Comparison of ENCODE assay signal across 9 mouse cellular contexts in the genomic region with DNA sequence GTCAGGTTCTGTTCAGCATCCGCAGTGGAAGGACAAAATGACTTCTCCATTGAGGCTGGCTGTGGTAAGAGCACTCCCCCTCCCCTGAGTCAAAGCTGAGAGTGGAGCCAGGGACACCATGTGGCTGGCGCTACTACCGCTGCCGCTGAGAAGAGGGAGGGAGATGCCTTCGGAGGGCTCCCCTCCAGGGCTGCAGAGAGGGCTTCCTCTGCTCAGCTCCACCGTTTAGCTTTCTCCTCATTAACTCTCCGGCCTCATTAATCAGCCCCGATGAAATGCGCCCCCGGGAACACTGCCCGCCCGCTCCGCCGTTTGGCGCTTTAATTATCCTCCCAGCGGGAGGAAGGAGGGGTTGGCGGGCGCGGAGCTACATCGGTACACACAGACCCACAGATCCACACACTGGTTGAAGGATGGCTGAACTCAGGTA. TPM values are rescaled to one million over a fixed set of nuclear protein-coding genes. Genes with fewer than 3 reads are reported as not detected.
DNase-seq lines count a peak whose midpoint lies in the region; ATAC-seq and TF ChIP-seq lines count a peak whose summit lies in the region.
"Had no signal": no experiment of that assay in that cellular context is flagged by ENCODE, and none has a peak within 500 bp of the region (broad histone marks: within the 10 kb centered on the region; RNA-seq: fewer than 3 reads in every experiment).

No protein-coding gene starts in this region.

- peak overlapping the region; percentile 29 for H3K9ac ChIP-seq in heart, embryonic 16.5 days (ENCODE audit: low read length)
- H3K9ac ChIP-seq in forebrain, embryonic 11.5 days (ENCODE audit: low read length) = peak overlapping the region; percentile 24; the same call in 1 of the 2 replicates
- peak overlapping the region; percentile 41 for H3K9ac ChIP-seq in midbrain, embryonic 14.5 days (replicated peaks; ENCODE audit: low read length)

- peak overlapping the region; percentile 75 for H3K4me2 ChIP-seq in heart, embryonic 16.5 days (ENCODE audit: low read depth, low read length)
- H3K4me2 ChIP-seq in forebrain, embryonic 11.5 days (ENCODE audit: low read depth, low read length, severe bottlenecking) = peak overlapping the region; percentile 41
- H3K4me2 ChIP-seq in midbrain, embryonic 14.5 days (ENCODE audit: low read length) = peak overlapping the region; percentile 53

- under 1% methylated on average over 19 of the region's 20 CpGs for WGBS in heart, embryonic 16.5 days
- WGBS in forebrain, embryonic 11.5 days = 1% methylated on average over 20 of the region's 20 CpGs
- WGBS in midbrain, embryonic 14.5 days = under 1% methylated on average over 20 of the region's 20 CpGs

- TF ChIP-seq POLR2A in brain, embryonic 14.5 days (IDR thresholded peaks at IDR 0.05; ENCODE audit: borderline replicate concordance, extremely low read depth, insufficient read depth, insufficient read length, poor library complexity, severe bottlenecking) = no peak

- no peaks in the 10 kb centered on the region for H3K9me3 ChIP-seq in heart, embryonic 16.5 days (replicated peaks; ENCODE audit: control insufficient read depth, low read length)
- no peaks in the 10 kb centered on the region for H3K9me3 ChIP-seq in forebrain, embryonic 11.5 days (ENCODE audit: control insufficient read depth, low read length)
- H3K9me3 ChIP-seq in midbrain, embryonic 14.5 days (ENCODE audit: control insufficient read depth, low read length) = no peaks in the 10 kb centered on the region
- H3K9me3 ChIP-seq: G1E had no signal

- no peaks in the 10 kb centered on the region for H3K36me3 ChIP-seq in heart, embryonic 16.5 days (ENCODE audit: control insufficient read depth, insufficient read depth)
- H3K36me3 ChIP-seq in forebrain, embryonic 11.5 days (ENCODE audit: control insufficient read depth, insufficient read depth, low read length) = no peaks in the 10 kb centered on the region
- no peaks in the 10 kb centered on the region for H3K36me3 ChIP-seq in midbrain, embryonic 14.5 days (ENCODE audit: control insufficient read depth, insufficient read depth, low read length)
- H3K36me3 ChIP-seq: G1E had no signal

- ATAC-seq in heart, embryonic 16.5 days (replicated peaks; ENCODE audit: extremely low read depth, insufficient read depth, low FRiP score) = no peak
- peak; percentile 75 for ATAC-seq in forebrain, embryonic 11.5 days (replicated peaks; ENCODE audit: low FRiP score)
- ATAC-seq in midbrain, embryonic 14.5 days (ENCODE audit: low FRiP score, low TSS enrichment) = peak; percentile 58
- no peak for ATAC-seq in erythroblast, adult 5-6 weeks (replicated peaks; ENCODE audit: low FRiP score, poor library complexity, severe bottlenecking)

- TF ChIP-seq CTCF in brain, embryonic 14.5 days (IDR thresholded peaks at IDR 0.05; ENCODE audit: borderline replicate concordance, extremely low read depth, insufficient read depth, insufficient read length) = no peak

- DNase-seq in heart, adult 9 months (ENCODE audit: low spot score in 2 of 2) = no peak
- peak; percentile 96 for DNase-seq in brain, embryonic 14.5 days (ENCODE audit: low read depth)
- DNase-seq in forebrain, embryonic 11.5 days (ENCODE audit: low spot score) = peak; percentile 87
- DNase-seq in layer of hippocampus, adult 18-20 months (ENCODE audit: low spot score in 2 of 2) = peak; percentile 54 to 71
- peak; percentile 82 for DNase-seq in midbrain, embryonic 14.5 days
- no peak for DNase-seq in c-Kit-positive CD71-positive TER-119-positive erythroid progenitor cells, embryonic 14.5 days (ENCODE audit: low spot score)

- peaks cover 17% of the 10 kb centered on the region for H3K4me1 ChIP-seq in heart, embryonic 16.5 days (ENCODE audit: control insufficient read depth, insufficient read depth, low read length)
- peaks cover 61% of the 10 kb centered on the region for H3K4me1 ChIP-seq in forebrain, embryonic 11.5 days (replicated peaks; ENCODE audit: control insufficient read depth, insufficient read depth, low read length)
- peaks cover 57% of the 10 kb centered on the region for H3K4me1 ChIP-seq in midbrain, embryonic 14.5 days (ENCODE audit: control insufficient read depth, insufficient read depth, low read length)

- no peak overlapping the region for H3K27ac ChIP-seq in heart, embryonic 16.5 days (ENCODE audit: low read length)
- H3K27ac ChIP-seq in forebrain, embryonic 11.5 days (ENCODE audit: low read depth, low read length) = peak overlapping the region; percentile 74
- peak overlapping the region; percentile 32 for H3K27ac ChIP-seq in midbrain, embryonic 14.5 days (replicated peaks; ENCODE audit: low read depth, low read length)

- H3K4me3 ChIP-seq in heart, embryonic 16.5 days (ENCODE audit: low read length) = peak overlapping the region; percentile 49
- 0 out of 2 replicates have a peak overlapping the region, but pooled peaks have one; percentile 6 for H3K4me3 ChIP-seq in forebrain, embryonic 11.5 days (ENCODE audit: low read depth, low read length)
- H3K4me3 ChIP-seq in midbrain, embryonic 14.5 days (replicated peaks; ENCODE audit: low read depth, low read length) = peak overlapping the region; percentile 26

- H3K27me3 ChIP-seq in heart, embryonic 16.5 days (ENCODE audit: control insufficient read depth, insufficient read depth, low read length) = peaks cover 87% of the 10 kb centered on the region
- H3K27me3 ChIP-seq in forebrain, embryonic 11.5 days (ENCODE audit: control insufficient read depth, insufficient read depth, low read length) = peaks cover 43% of the 10 kb centered on the region
- peaks cover 52% of the 10 kb centered on the region for H3K27me3 ChIP-seq in midbrain, embryonic 14.5 days (ENCODE audit: control insufficient read depth, insufficient read depth, low read length)

RNA-seq across cellular contexts. Expression of a gene that starts 23.4 kb away (rescaled TPM):
- not detected in 2 replicates for polyA plus RNA-seq in heart, embryonic 16.5 days (2015; fragmentation: Nextera tagmentation; extraction: Ambion mirVana)
- polyA plus RNA-seq in brain, embryonic 14.5 days (2012; rRNA removed) = 33.5 and 41.6 TPM in 2 replicates
- 19.5 and 19.6 TPM in 2 replicates for polyA plus RNA-seq in forebrain, embryonic 11.5 days (2014; fragmentation: Nextera tagmentation; extraction: Ambion mirVana)
- total RNA-seq in layer of hippocampus, adult 18-20 months (2021) = 1 to 10 TPM; 7.2 to 8.9 TPM
- polyA plus RNA-seq in midbrain, embryonic 14.5 days (2014; fragmentation: Nextera tagmentation; extraction: Ambion mirVana) = 8.9 and 13.3 TPM in 2 replicates
- total RNA-seq in erythroblast, adult 5-6 weeks (2015; ENCODE audit: low replicate concordance) = not detected in 2 replicates
- not detected in 2 replicates for total RNA-seq in erythroblast, adult 5-6 weeks (2017; ENCODE audit: low replicate concordance)

RNA-seq across cellular contexts. Expression of a gene that starts 32.6 kb away (rescaled TPM):
- 11.1 and 11.4 TPM in 2 replicates for polyA plus RNA-seq in heart, embryonic 16.5 days (2015; fragmentation: Nextera tagmentation; extraction: Ambion mirVana)
- polyA plus RNA-seq in brain, embryonic 14.5 days (2012; rRNA removed) = 65.0 and 72.6 TPM in 2 replicates
- 45.2 and 45.3 TPM in 2 replicates for polyA plus RNA-seq in forebrain, embryonic 11.5 days (2014; fragmentation: Nextera tagmentation; extraction: Ambion mirVana)
- total RNA-seq in layer of hippocampus, adult 18-20 months (2021) = 10 to 100 TPM; 22.9 to 23.1 TPM
- 32.5 and 42.9 TPM in 2 replicates for polyA plus RNA-seq in midbrain, embryonic 14.5 days (2014; fragmentation: Nextera tagmentation; extraction: Ambion mirVana)
- total RNA-seq in erythroblast, adult 5-6 weeks (2015; ENCODE audit: low replicate concordance) = 2.3 and 2.5 TPM in 2 replicates
- total RNA-seq in erythroblast, adult 5-6 weeks (2017; ENCODE audit: low replicate concordance) = 8.2 and 10.7 TPM in 2 replicates

RNA-seq across cellular contexts. Expression of a gene that starts 54.8 kb away (rescaled TPM):
- polyA plus RNA-seq in heart, embryonic 16.5 days (2015; fragmentation: Nextera tagmentation; extraction: Ambion mirVana) = 9.2 and 11.2 TPM in 2 replicates
- 4.8 and 7.2 TPM in 2 replicates for polyA plus RNA-seq in brain, embryonic 14.5 days (2012; rRNA removed)
- 6.6 and 7.0 TPM in 2 replicates for polyA plus RNA-seq in forebrain, embryonic 11.5 days (2014; fragmentation: Nextera tagmentation; extraction: Ambion mirVana)
- total RNA-seq in layer of hippocampus, adult 18-20 months (2021) = 1 to 10 TPM; 4.6 to 5.9 TPM
- polyA plus RNA-seq in midbrain, embryonic 14.5 days (2014; fragmentation: Nextera tagmentation; extraction: Ambion mirVana) = 2.6 and 4.5 TPM in 2 replicates
- total RNA-seq in erythroblast, adult 5-6 weeks (2015; ENCODE audit: low replicate concordance) = not detected in 2 replicates
- not detected in 2 replicates for total RNA-seq in erythroblast, adult 5-6 weeks (2017; ENCODE audit: low replicate concordance)
- polyA plus RNA-seq: G1E had no signal

Comparison
In these comparisons a context has a peak if more than half of its experiments do, and no peak if none do; other contexts are left out.
1. ATAC-seq: peak in forebrain, embryonic 11.5 days (single experiment) and midbrain, embryonic 14.5 days (single experiment); none in heart, embryonic 16.5 days (single experiment) and erythroblast, adult 5-6 weeks (single experiment).
2. DNase-seq: peak in brain, embryonic 14.5 days (single experiment), forebrain, embryonic 11.5 days (single experiment), layer of hippocampus, adult 18-20 months (2 of 2) and midbrain, embryonic 14.5 days (single experiment); none in heart, adult 9 months (0 of 2) and c-Kit-positive CD71-positive TER-119-positive erythroid progenitor cells, embryonic 14.5 days (single experiment).
3. Peak in every context shown above with its lines, with median percentiles within 50 percentile points of each other: H3K4me2 ChIP-seq, H3K4me3 ChIP-seq and H3K9ac ChIP-seq.